Mouse (Mus musculus) mature B cell (primary cell): ENCODE measurements around the gene Fus.
"Not testable (repeated sequence)": the region's sequence is repeated elsewhere in the genome, so short reads cannot be mapped to it uniquely, and the experiment has no call there.

Experiments used
- in situ Hi-C: fragments of 300-500 bp; cut with MboI; formaldehyde crosslinking; loops from 2 replicates; pipeline ENCODE4 v1.14.3; 2019

Gene Fus

GRCm38 (mm10) chr7:127967004-127967921, at the start of gene Fus:
Gene Fus, plus strand, starts transcription at chr7:127967457.
- in situ Hi-C loops, result no loop called here

GRCm38 (mm10) chr7:127918203-127918602, 49.1 kb upstream of the Fus start:
- in situ Hi-C loops, result no loop called here

- in situ Hi-C loops, result no loop called here
Measured at GRCm38 (mm10) chr7:127919290-127919689, 48.0 kb upstream of the Fus start.

GRCm38 (mm10) chr7:127921516-127921915, 45.7 kb upstream of the Fus start:
- in situ Hi-C loops, result no loop called here

- in situ Hi-C loops, result no loop called here
Measured at GRCm38 (mm10) chr7:127922451-127923275, 44.6 kb upstream of the Fus start.

- in situ Hi-C loops, result no loop called here
Measured at GRCm38 (mm10) chr7:127923714-127924113, 43.5 kb upstream of the Fus start.

- in situ Hi-C loops, result no loop called here
Measured at GRCm38 (mm10) chr7:127925252-127925651, 42.0 kb upstream of the Fus start.

GRCm38 (mm10) chr7:127926066-127926465, 41.2 kb upstream of the Fus start:
- in situ Hi-C loops, result no loop called here

GRCm38 (mm10) chr7:127926846-127927245, 40.4 kb upstream of the Fus start:
- in situ Hi-C loops, result no loop called here

GRCm38 (mm10) chr7:127927726-127928125, 39.5 kb upstream of the Fus start:
- in situ Hi-C loops, result no loop called here

- in situ Hi-C loops, result no loop called here
Measured at GRCm38 (mm10) chr7:127928596-127928995, 38.7 kb upstream of the Fus start.

GRCm38 (mm10) chr7:127929923-127930322, 37.3 kb upstream of the Fus start, which contains the start of gene Prss8:
Gene Prss8, minus strand, starts transcription at chr7:127930104.
- in situ Hi-C loops, result no loop called here

- in situ Hi-C loops, result no loop called here
Measured at GRCm38 (mm10) chr7:127930636-127931035, 36.6 kb upstream of the Fus start.

- in situ Hi-C loops, result no loop called here
Measured at GRCm38 (mm10) chr7:127931351-127932135, 35.7 kb upstream of the Fus start.

- in situ Hi-C loops, result no loop called here
Measured at GRCm38 (mm10) chr7:127932273-127933031, 34.8 kb upstream of the Fus start.

- in situ Hi-C loops, result no loop called here
Measured at GRCm38 (mm10) chr7:127934075-127934474, 33.2 kb upstream of the Fus start.

- in situ Hi-C loops, result no loop called here
Measured at GRCm38 (mm10) chr7:127935028-127935722, 32.1 kb upstream of the Fus start.

- in situ Hi-C loops, result no loop called here
Measured at GRCm38 (mm10) chr7:127935748-127936159, 31.5 kb upstream of the Fus start.

GRCm38 (mm10) chr7:127936216-127936884, 30.9 kb upstream of the Fus start:
- in situ Hi-C loops, result no loop called here

GRCm38 (mm10) chr7:127942097-127942496, 25.2 kb upstream of the Fus start:
- in situ Hi-C loops, result not testable (repeated sequence)
